Mouse (Mus musculus) central nervous system, embryonic 11.5 days (tissue): ENCODE results near the gene Tmem211. TPM values are rescaled to one million over a fixed set of nuclear protein-coding genes. Genes with fewer than 3 reads are reported as not detected.

ENCODE experiments used
- polyA plus RNA-seq: library from polyadenylated mRNA; depleted of rRNA; stranded (reverse); fragments of >200 nt; gene quantifications from 2 replicates; pipeline ENCODE4 v1.2.3, GENCODE M21; 2012; rRNA removed

Tmem211 gene
- 0.14 TPM in 2 replicates for polyA plus RNA-seq

GRCm38 (mm10) chr5:113226632-113227102 is at the start of gene Tmem211:
Tmem211 (plus strand) TSS chr5:113226909.

GRCm38 (mm10) chr5:113221147-113221865 is 5.4 kb upstream of the Tmem211 start, which contains the start of gene 2900026A02Rik:
2900026A02Rik (minus strand) TSS chr5:113221236.

Other genes starting within 250 kb of the Tmem211 start
- 6.9 and 10.4 TPM in 2 replicates for gene Grk3, start 211.1 kb upstream of the Tmem211 start, polyA plus RNA-seq
- gene Crybb2, start 156.8 kb upstream of the Tmem211 start, polyA plus RNA-seq = not detected in 2 replicates
- gene Crybb3, start 145.3 kb upstream of the Tmem211 start, polyA plus RNA-seq = 2.7 and 4.0 TPM in 2 replicates
- gene 2900026A02Rik, start 5.7 kb upstream of the Tmem211 start, polyA plus RNA-seq = 4.9 and 5.0 TPM in 2 replicates
- gene Sgsm1, start 83.9 kb downstream of the Tmem211 start, polyA plus RNA-seq = 12.8 TPM in 2 replicates
- not detected in 2 replicates for gene Aym1, start 130.4 kb downstream of the Tmem211 start, polyA plus RNA-seq